Mouse (Mus musculus) stomach, embryonic 16.5 days (tissue): Measurements from ENCODE around the gene Mef2b. TPM values are rescaled to one million over a fixed set of nuclear protein-coding genes. Genes with fewer than 3 reads are reported as not detected.

Source experiments
- ATAC-seq: fragments of 200-750 bp; cut with Nextera tagmentation; 2 replicates; pipeline ENCODE4 v1.8.0; 2017; ENCODE audit warnings: moderate number of reproducible peaks, moderate TSS enrichment; ENCODE audit not compliant: insufficient read depth, low FRiP score
- H3K27ac ChIP-seq: fragments of 300-500 bp; sonication (generic); 2 replicates; pipeline ENCODE4 v1.5.1; 2014; ENCODE audit warnings: low read length
- H3K27me3 ChIP-seq: fragments of 300-500 bp; sonication (generic); 2 replicates; pipeline ENCODE4 v1.6.1; 2014; ENCODE audit warnings: low read length, control low read depth, mixed read lengths; ENCODE audit not compliant: control insufficient read depth, insufficient read depth
- H3K36me3 ChIP-seq: fragments of 300-500 bp; sonication (generic); 2 replicates; pipeline ENCODE4 v1.6.1; 2014; ENCODE audit warnings: low read length; ENCODE audit not compliant: control insufficient read depth, insufficient read depth
- H3K4me1 ChIP-seq: fragments of 300-500 bp; sonication (generic); 2 replicates; pipeline ENCODE4 v1.6.1; 2014; ENCODE audit warnings: low read length, control low read depth, mixed read lengths; ENCODE audit not compliant: control insufficient read depth, insufficient read depth
- H3K4me2 ChIP-seq: fragments of 300-500 bp; sonication (generic); 2 replicates; pipeline ENCODE4 v1.6.1; 2014; ENCODE audit warnings: low read depth, low read length, mixed read lengths
- H3K4me3 ChIP-seq: fragments of 300-500 bp; sonication (generic); replicated peaks from 2 replicates; pipeline ENCODE4 v1.5.1; 2014; ENCODE audit warnings: mild to moderate bottlenecking, low read length
- H3K9ac ChIP-seq: fragments of 300-500 bp; sonication (generic); 2 replicates; pipeline ENCODE4 v1.6.1; 2014; ENCODE audit warnings: low read length
- H3K9me3 ChIP-seq: fragments of 300-500 bp; sonication (generic); replicated peaks from 2 replicates; pipeline ENCODE4 v1.6.1; 2016; ENCODE audit warnings: low read length, control low read depth; ENCODE audit not compliant: control insufficient read depth
- WGBS: fragments of 180-500 bp; shearing (Covaris S2); extraction: QIAGEN DNeasy Blood & Tissue Kit; methylation state at CpG from one replicate; pipeline ENCODE4 v1.1.7; 2014; 5-methylcytosine and 5-hydroxymethylcytosine counted together
- polyA plus RNA-seq: library from polyadenylated mRNA; unstranded; fragments of >200 nt; fragmentation: Nextera tagmentation; extraction: Ambion mirVana; gene quantifications from 2 replicates; pipeline ENCODE4 v1.2.1, GENCODE M21; 2015

The Mef2b gene
- polyA plus RNA-seq, 1 experiment from 2014 or later = 0.25 TPM

DNA sequence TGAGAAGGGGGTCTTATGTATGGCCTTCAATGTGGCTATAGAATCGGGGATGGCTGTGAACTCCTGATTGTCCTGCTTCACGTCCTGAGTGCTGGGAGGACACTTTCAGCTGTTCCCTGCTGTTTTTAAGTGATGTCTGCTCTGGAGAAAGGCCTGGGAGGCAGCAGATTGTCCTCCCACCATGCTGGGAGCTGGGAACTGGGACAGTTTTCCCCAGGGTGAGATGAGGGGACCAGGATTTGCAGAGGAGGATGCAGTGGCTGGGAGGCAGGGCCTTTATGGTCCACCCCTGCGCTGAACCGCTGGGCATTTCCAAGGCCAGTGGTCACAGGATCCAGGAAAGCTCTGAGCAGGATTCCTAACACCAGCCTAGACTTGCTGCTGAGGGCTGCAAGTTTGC lies 63.6 kb downstream of the Mef2b start:
- Histone ChIP-seq H3K9me3 (no peaks in the 10 kb centered on the region), H3K36me3 (no peaks in the 10 kb centered on the region), H3K27ac (no peak overlapping the region), H3K9ac (no peak overlapping the region), H3K27me3 (no peaks in the 10 kb centered on the region), H3K4me3 (no peak overlapping the region), H3K4me1 (peaks cover 10% of the 10 kb centered on the region), H3K4me2 (no peak overlapping the region)
- 79% methylated on average over 4 of the region's 4 CpGs for whole genome bisulfite sequencing
- ATAC-seq = no peak

DNA sequence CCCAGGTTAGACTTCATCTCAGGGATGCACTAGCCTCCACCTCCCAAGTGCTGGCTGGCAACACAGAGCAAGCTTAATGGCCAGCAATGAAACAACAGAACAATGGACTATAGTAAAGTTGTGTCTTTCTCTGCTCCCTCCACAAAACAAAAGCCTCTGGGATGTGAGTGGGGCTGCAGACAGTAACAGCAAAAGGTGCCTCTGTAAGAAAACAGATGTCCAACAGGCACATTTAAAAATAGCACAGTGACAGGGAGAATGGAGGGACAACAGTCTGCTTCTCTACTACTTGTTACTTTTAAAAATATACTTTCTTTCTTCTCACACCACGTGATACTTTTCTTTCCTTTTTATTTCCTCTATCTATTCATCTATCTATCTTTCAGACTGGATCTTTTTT lies 65.2 kb downstream of the Mef2b start:
- WGBS = 72% methylated on average over 1 of the region's 1 CpGs
- no peak overlapping the region for H3K4me2 ChIP-seq
- no peaks in the 10 kb centered on the region for H3K36me3 ChIP-seq
- no peaks in the 10 kb centered on the region for H3K9me3 ChIP-seq
- ATAC-seq = no peak
- H3K27me3 ChIP-seq = no peaks in the 10 kb centered on the region
- peaks cover 8% of the 10 kb centered on the region for H3K4me1 ChIP-seq
- no peak overlapping the region for H3K9ac ChIP-seq
- H3K4me3 ChIP-seq = no peak overlapping the region
- no peak overlapping the region for H3K27ac ChIP-seq

GRCm38 (mm10) chr8:70208130-70208529 lies 68.6 kb downstream of the Mef2b start:
- H3K27ac ChIP-seq = no peak overlapping the region
- no peak overlapping the region for H3K4me2 ChIP-seq
- no peaks in the 10 kb centered on the region for H3K9me3 ChIP-seq
- no peak for ATAC-seq
- H3K4me1 ChIP-seq = peaks cover 17% of the 10 kb centered on the region
- no peak overlapping the region; the same call in 1 of the 2 replicates for H3K9ac ChIP-seq
- no peaks in the 10 kb centered on the region for H3K36me3 ChIP-seq
- H3K4me3 ChIP-seq = no peak overlapping the region
- no peaks in the 10 kb centered on the region for H3K27me3 ChIP-seq
- WGBS = 58% methylated on average over 1 of the region's 1 CpGs

GRCm38 (mm10) chr8:70210538-70210937 lies 71.0 kb downstream of the Mef2b start:
- peak overlapping the region; percentile 19; the same call in 1 of the 2 replicates for H3K27ac ChIP-seq

DNA sequence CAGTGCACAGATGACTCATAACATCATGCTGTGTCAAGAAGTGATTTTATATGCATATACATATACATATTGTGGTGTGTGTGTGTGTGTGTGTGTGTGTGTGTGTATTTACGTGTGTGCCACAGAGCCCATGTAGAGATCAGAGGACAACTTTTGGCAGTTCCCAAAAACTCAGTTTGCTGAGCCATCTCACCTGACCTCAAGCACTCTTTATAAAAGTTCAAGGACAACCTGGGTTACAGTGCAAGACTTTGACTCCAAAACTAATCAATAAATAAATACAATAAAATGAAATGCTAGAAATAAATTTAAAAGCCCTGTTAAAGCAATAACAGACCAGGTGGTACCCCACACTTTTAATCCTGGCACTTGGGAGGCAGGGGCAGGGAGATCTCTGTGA lies 71.8 kb downstream of the Mef2b start:
- Histone ChIP-seq H3K9me3 (no peaks in the 10 kb centered on the region), H3K27ac (no peak overlapping the region), H3K4me3 (peak overlapping the region; percentile 72), H3K4me1 (peaks cover 17% of the 10 kb centered on the region), H3K9ac (peak overlapping the region; percentile 80), H3K36me3 (no peaks in the 10 kb centered on the region), H3K27me3 (no peaks in the 10 kb centered on the region), H3K4me2 (peak overlapping the region; percentile 99)
- 76% methylated on average over 1 of the region's 1 CpGs for WGBS
- ATAC-seq = no peak

More at GRCm38 (mm10) chr8:70210538-70210937, 71.0 kb downstream of the Mef2b start:
- no peak for ATAC-seq
- 22% methylated on average over 8 of the region's 8 CpGs for WGBS
- peaks cover 17% of the 10 kb centered on the region for H3K4me1 ChIP-seq
- 0 out of 2 replicates have a peak overlapping the region, but pooled peaks have one; percentile 33 for H3K9ac ChIP-seq
- 0 out of 2 replicates have a peak overlapping the region, but pooled peaks have one; percentile 9 for H3K4me3 ChIP-seq
- H3K4me2 ChIP-seq = peak overlapping the region; percentile 30; the same call in 1 of the 2 replicates
- no peaks in the 10 kb centered on the region for H3K9me3 ChIP-seq
- no peaks in the 10 kb centered on the region for H3K36me3 ChIP-seq
- no peaks in the 10 kb centered on the region for H3K27me3 ChIP-seq

- Histone ChIP-seq H3K4me1 (peaks cover 17% of the 10 kb centered on the region), H3K4me2 (peak overlapping the region; percentile 99), H3K4me3 (peak overlapping the region; percentile 72), H3K9me3 (no peaks in the 10 kb centered on the region), H3K27me3 (no peaks in the 10 kb centered on the region), H3K36me3 (no peaks in the 10 kb centered on the region), H3K9ac (peak overlapping the region; percentile 80), H3K27ac (peak overlapping the region; percentile 55)
- WGBS = 2% methylated on average over 31 of the region's 31 CpGs
- ATAC-seq = no peak
Measured at GRCm38 (mm10) chr8:70211726-70212111, 72.2 kb downstream of the Mef2b start.

GRCm38 (mm10) chr8:70212112-70213055 lies 72.9 kb downstream of the Mef2b start, which contains the start of gene Slc25a42:
Gene Slc25a42, minus strand, starts transcription at chr8:70212305.
- no peaks in the 10 kb centered on the region for H3K9me3 ChIP-seq
- H3K27me3 ChIP-seq = no peaks in the 10 kb centered on the region
- H3K4me2 ChIP-seq = peak within 1 kb of the TSS; percentile 99
- H3K4me1 ChIP-seq = peaks cover 17% of the 10 kb centered on the region
- peak within 1 kb of the TSS; percentile 72 for H3K4me3 ChIP-seq
- WGBS = under 1% methylated on average over 64 of the region's 66 CpGs
- ATAC-seq = peak; percentile 98
- no peaks in the 10 kb centered on the region for H3K36me3 ChIP-seq
- H3K9ac ChIP-seq = peak within 1 kb of the TSS; percentile 80
- H3K27ac ChIP-seq = peak within 1 kb of the TSS; percentile 55

DNA sequence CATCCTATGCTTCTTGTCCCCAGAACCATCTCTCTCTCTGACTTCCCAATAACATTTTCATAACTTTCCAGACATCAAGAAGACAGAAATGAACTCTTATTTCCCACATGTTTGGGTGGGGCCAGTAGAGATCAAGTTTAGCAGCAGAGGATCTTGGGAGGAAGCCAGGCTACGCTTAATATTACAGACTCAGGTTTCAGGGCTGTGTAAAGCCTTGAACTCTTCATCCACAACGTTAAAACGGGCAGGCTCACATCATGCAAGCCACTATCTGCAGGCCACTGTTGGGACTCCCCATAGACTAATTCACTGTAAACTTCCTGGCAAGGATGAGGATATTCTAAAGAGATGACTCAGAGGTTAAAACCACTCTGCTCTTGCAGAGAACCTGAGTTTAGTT lies 74.9 kb downstream of the Mef2b start:
- no peak overlapping the region for H3K27ac ChIP-seq
- no peaks in the 10 kb centered on the region for H3K27me3 ChIP-seq
- WGBS = 69% methylated on average over 3 of the region's 3 CpGs
- H3K36me3 ChIP-seq = no peaks in the 10 kb centered on the region
- H3K4me1 ChIP-seq = peaks cover 17% of the 10 kb centered on the region
- no peaks in the 10 kb centered on the region for H3K9me3 ChIP-seq
- ATAC-seq = no peak
- no peak overlapping the region for H3K4me2 ChIP-seq
- H3K4me3 ChIP-seq = no peak overlapping the region
- H3K9ac ChIP-seq = no peak overlapping the region

GRCm38 (mm10) chr8:70215092-70215491 lies 75.6 kb downstream of the Mef2b start:
- no peaks in the 10 kb centered on the region for H3K36me3 ChIP-seq
- no peaks in the 10 kb centered on the region for H3K9me3 ChIP-seq
- ATAC-seq = no peak
- no peak overlapping the region for H3K9ac ChIP-seq
- H3K27me3 ChIP-seq = no peaks in the 10 kb centered on the region
- H3K27ac ChIP-seq = no peak overlapping the region
- no peak overlapping the region for H3K4me2 ChIP-seq
- H3K4me1 ChIP-seq = peaks cover 16% of the 10 kb centered on the region
- WGBS = 63% methylated on average over 5 of the region's 5 CpGs
- H3K4me3 ChIP-seq = no peak overlapping the region
